ENCODE assay signal across 13 mouse cellular contexts in the genomic region with DNA sequence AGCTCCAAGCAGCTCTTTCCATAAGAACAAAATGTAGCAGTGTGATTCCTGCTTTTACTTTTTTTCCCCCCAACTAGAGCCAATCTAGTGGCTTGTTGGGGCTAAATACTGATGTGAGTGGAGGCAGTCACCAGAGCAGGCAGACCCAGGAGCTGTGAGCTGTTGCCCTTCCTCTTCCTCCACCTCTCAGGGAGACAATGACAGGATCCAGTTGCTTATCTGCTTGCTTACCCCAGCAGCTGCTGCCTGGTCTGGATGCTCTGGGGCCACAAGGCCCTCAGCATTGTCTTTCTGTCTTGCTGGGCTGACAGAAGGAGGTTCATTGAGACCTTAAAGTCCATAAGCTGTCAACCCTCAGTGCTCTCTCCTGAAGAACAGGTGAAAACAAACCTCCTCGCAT.
"Had no signal": no experiment of that assay in that cellular context is flagged by ENCODE, and none has a peak within 500 bp of the region (broad histone marks: within the 10 kb centered on the region; RNA-seq: fewer than 3 reads in every experiment).

No protein-coding gene starts in this region.

- H3K4me1 ChIP-seq: midbrain, embryonic 13.5 days; midbrain, embryonic 15.5 days; neural tube, embryonic 12.5 days had no signal

- H3K4me3 ChIP-seq: megakaryocyte, embryonic 14.5 days; midbrain, embryonic 13.5 days; midbrain, embryonic 15.5 days; neural tube, embryonic 12.5 days had no signal

- H3K9me3 ChIP-seq: megakaryocyte, embryonic 14.5 days; midbrain, embryonic 13.5 days; midbrain, embryonic 15.5 days; neural tube, embryonic 12.5 days had no signal

- ATAC-seq: midbrain, embryonic 13.5 days; midbrain, embryonic 15.5 days had no signal

- H3K9ac ChIP-seq: lung, embryonic 14.5 days; midbrain, embryonic 13.5 days; midbrain, embryonic 15.5 days; neural tube, embryonic 12.5 days had no signal

- H3K27me3 ChIP-seq: midbrain, embryonic 13.5 days; midbrain, embryonic 15.5 days; neural tube, embryonic 12.5 days had no signal

- DNase-seq: lung, adult 18-20 months; lung, embryonic 14.5 days; lung, postnatal 10 days; lung, postnatal 4 days; right cerebral cortex, postnatal 14 days; thymus, adult 18-20 months; thymus, postnatal 14 days; thymus, postnatal 36 days had no signal

- H3K4me2 ChIP-seq: lung, embryonic 14.5 days; midbrain, embryonic 11.5 days; midbrain, embryonic 13.5 days; midbrain, embryonic 15.5 days; neural tube, embryonic 12.5 days had no signal

- H3K36me3 ChIP-seq: midbrain, embryonic 13.5 days; midbrain, embryonic 15.5 days; neural tube, embryonic 12.5 days had no signal

- H3K27ac ChIP-seq: midbrain, embryonic 13.5 days; midbrain, embryonic 15.5 days; neural tube, embryonic 12.5 days had no signal
